Mouse (Mus musculus) 3134 (cell line): Measurements from ENCODE around the gene Il27.
A peak's percentile ranks its signal among the peaks of the same experiment; 100 is the strongest.

Experiments
- DNase-seq: peaks from one replicate; pipeline ENCODE4 v3.0.0-alpha.2; 2011; ENCODE audit warnings: low spot score; ENCODE audit not compliant: insufficient read length; ENCODE audit errors: extremely low read depth

The Il27 gene

GRCm38 (mm10) chr7:126594862-126595561, at the start of gene Il27:
TSS of gene Il27 (minus strand) at chr7:126594941.
- no peak for DNase-seq

GRCm38 (mm10) chr7:126644345-126644744, 49.6 kb upstream of the Il27 start:
- DNase-seq: no peak

GRCm38 (mm10) chr7:126643244-126643617, 48.5 kb upstream of the Il27 start:
- peak; percentile 57 for DNase-seq

- no peak for DNase-seq
These were observed 48.0 kb upstream of the Il27 start for GRCm38 (mm10) chr7:126642545-126643243.

- DNase-seq: no peak
These were observed 42.2 kb upstream of the Il27 start for GRCm38 (mm10) chr7:126636733-126637520.

GRCm38 (mm10) chr7:126635375-126635774, 40.6 kb upstream of the Il27 start:
- DNase-seq: no peak

- DNase-seq: no peak
These were observed 37.7 kb upstream of the Il27 start for GRCm38 (mm10) chr7:126632478-126632877.

GRCm38 (mm10) chr7:126630824-126631518, 36.2 kb upstream of the Il27 start, which contains the start of gene Nupr1:
TSS of gene Nupr1 (minus strand) at chr7:126630861.
- DNase-seq: no peak

- DNase-seq: no peak
These were observed 35.2 kb upstream of the Il27 start for GRCm38 (mm10) chr7:126629915-126630314.

GRCm38 (mm10) chr7:126628111-126628510, 33.4 kb upstream of the Il27 start:
- DNase-seq: peak; percentile 73

GRCm38 (mm10) chr7:126625807-126626600, 31.3 kb upstream of the Il27 start:
- DNase-seq: peak; percentile 67

GRCm38 (mm10) chr7:126625369-126625768, 30.6 kb upstream of the Il27 start:
- DNase-seq: peak; percentile 91

GRCm38 (mm10) chr7:126624774-126625173, 30.0 kb upstream of the Il27 start:
- DNase-seq: peak; percentile 74

- DNase-seq: no peak
These were observed 28.6 kb upstream of the Il27 start for GRCm38 (mm10) chr7:126623381-126623780.

- peak; percentile 23 for DNase-seq
These were observed 27.0 kb upstream of the Il27 start for GRCm38 (mm10) chr7:126621452-126622359.

GRCm38 (mm10) chr7:126619559-126620275, 25.0 kb upstream of the Il27 start:
- no peak for DNase-seq

- DNase-seq: no peak
These were observed 22.0 kb upstream of the Il27 start for GRCm38 (mm10) chr7:126616707-126617106.

- no peak for DNase-seq
These were observed 18.0 kb upstream of the Il27 start for GRCm38 (mm10) chr7:126612736-126613135.
